In genomic region chr7:27552070-27552469, GRCm38 (mm10) we compare ENCODE assay signal across 8 mouse cellular contexts. TPM values are rescaled to one million over a fixed set of nuclear protein-coding genes. Genes with fewer than 3 reads are reported as not detected.
DNase-seq lines count a peak whose midpoint lies in the region; ATAC-seq and TF ChIP-seq lines count a peak whose summit lies in the region.

No protein-coding gene starts in this region.

- peaks cover 12% of the 10 kb centered on the region for H3K36me3 ChIP-seq in forebrain, postnatal 0 days (ENCODE audit: insufficient read depth)
- H3K36me3 ChIP-seq in liver, embryonic 16.5 days (ENCODE audit: control insufficient read depth, insufficient read depth) = peaks cover 3% of the 10 kb centered on the region; the same call in 1 of the 2 replicates

- ATAC-seq in forebrain, postnatal 0 days = no peak
- ATAC-seq in liver, embryonic 16.5 days (ENCODE audit: low read depth) = no peak

- 57% methylated on average over 5 of the region's 5 CpGs for WGBS in cerebellum, adult 2 months
- WGBS in forebrain, postnatal 0 days = 60% methylated on average over 5 of the region's 5 CpGs
- 41% methylated on average over 5 of the region's 5 CpGs for WGBS in liver, embryonic 16.5 days (ENCODE audit: insufficient replicate concordance)

- no peaks in the 10 kb centered on the region for H3K4me1 ChIP-seq in cerebellum, adult 2 months (ENCODE audit: control insufficient read depth, insufficient read depth, low read length)
- 0 out of 2 replicates have a peak, but pooled peaks cover 8% of the 10 kb centered on the region for H3K4me1 ChIP-seq in forebrain, postnatal 0 days (ENCODE audit: insufficient read depth)
- peaks cover 13% of the 10 kb centered on the region for H3K4me1 ChIP-seq in liver, embryonic 16.5 days (ENCODE audit: control insufficient read depth, low read depth, low read length)

- DNase-seq in cerebellum, adult 2 months = no peak
- no peak for DNase-seq in cerebellum, postnatal 25 days
- DNase-seq in 416B (ENCODE audit: low read depth) = peak; percentile 42
- no peak for DNase-seq in forebrain, postnatal 0 days
- DNase-seq in frontal cortex, postnatal 36 days (ENCODE audit: low spot score in 2 of 2) = no peak
- DNase-seq in c-Kit-positive CD71-positive TER-119-positive erythroid progenitor cells, embryonic 14.5 days (ENCODE audit: low spot score) = no peak
- DNase-seq in right cerebral cortex, adult 2 months (ENCODE audit: low spot score in 2 of 2) = no peak

- H3K9me3 ChIP-seq in forebrain, postnatal 0 days (ENCODE audit: low read length) = no peaks in the 10 kb centered on the region
- H3K9me3 ChIP-seq in liver, embryonic 16.5 days (replicated peaks; ENCODE audit: control insufficient read depth, low read length) = no peaks in the 10 kb centered on the region

- H3K27ac ChIP-seq in cerebellum, adult 2 months (ENCODE audit: insufficient read depth, low read length) = no peak overlapping the region
- H3K27ac ChIP-seq in forebrain, postnatal 0 days (ENCODE audit: low read depth, low read length) = no peak overlapping the region
- H3K27ac ChIP-seq in liver, embryonic 16.5 days (ENCODE audit: low read length) = peak overlapping the region; percentile 71

- peak overlapping the region; percentile 76 for H3K4me2 ChIP-seq in forebrain, postnatal 0 days (ENCODE audit: low read depth)
- H3K4me2 ChIP-seq in liver, embryonic 16.5 days (ENCODE audit: low read depth, low read length) = peak overlapping the region; percentile 94

- peak overlapping the region; percentile 13 for H3K4me3 ChIP-seq in cerebellum, adult 2 months (replicated peaks; ENCODE audit: insufficient read depth, low read depth, low read length)
- H3K4me3 ChIP-seq in forebrain, postnatal 0 days (ENCODE audit: low read depth, low read length) = peak overlapping the region; percentile 66
- peak overlapping the region; percentile 91 for H3K4me3 ChIP-seq in liver, embryonic 16.5 days (ENCODE audit: low read depth, low read length)

- H3K27me3 ChIP-seq in cerebellum, adult 2 months (ENCODE audit: control insufficient read depth, insufficient read depth, low read length) = no peaks in the 10 kb centered on the region
- no peaks in the 10 kb centered on the region for H3K27me3 ChIP-seq in forebrain, postnatal 0 days (ENCODE audit: insufficient read depth, low read length)
- H3K27me3 ChIP-seq in liver, embryonic 16.5 days (ENCODE audit: control insufficient read depth, insufficient read depth, low read depth, low read length) = no peaks in the 10 kb centered on the region

- TF ChIP-seq POLR2A in cerebellum, adult 2 months (IDR thresholded peaks at IDR 0.05; ENCODE audit: borderline replicate concordance, insufficient read depth, low read length) = no peak

- peak overlapping the region; percentile 65; the same call in 1 of the 2 replicates for H3K9ac ChIP-seq in forebrain, postnatal 0 days
- H3K9ac ChIP-seq in liver, embryonic 16.5 days (ENCODE audit: low read depth, low read length) = peak overlapping the region; percentile 87; the same call in 1 of the 2 replicates

- TF ChIP-seq CTCF in cerebellum, adult 2 months (IDR thresholded peaks at IDR 0.05; ENCODE audit: borderline replicate concordance, insufficient read depth, low read depth, low read length) = no peak
- no peak for TF ChIP-seq CTCF in forebrain, postnatal 0 days (IDR thresholded peaks at IDR 0.05; ENCODE audit: low read depth)

RNA-seq across cellular contexts. Expression of gene Pld3, which starts 0.9 kb away (rescaled TPM):
- polyA plus RNA-seq in cerebellum, adult 2 months (2012; rRNA removed) = 220 and 242 TPM in 2 replicates
- total RNA-seq in forebrain, postnatal 0 days (2014; rRNA removed) = 144 and 219 TPM in 2 replicates
- 205 and 246 TPM in 2 replicates for polyA plus RNA-seq in forebrain, postnatal 0 days (2015; fragmentation: Nextera tagmentation; extraction: Ambion mirVana)
- polyA plus RNA-seq in liver, embryonic 16.5 days (2015; fragmentation: Nextera tagmentation; extraction: Ambion mirVana) = 85.0 and 101 TPM in 2 replicates

RNA-seq across cellular contexts. Expression of gene 2310022A10Rik, which starts 1.0 kb away (rescaled TPM):
- 45.7 and 46.2 TPM in 2 replicates for polyA plus RNA-seq in cerebellum, adult 2 months (2012; rRNA removed)
- 7.5 and 8.7 TPM in 2 replicates for total RNA-seq in forebrain, postnatal 0 days (2014; rRNA removed)
- polyA plus RNA-seq in forebrain, postnatal 0 days (2015; fragmentation: Nextera tagmentation; extraction: Ambion mirVana) = 26.3 and 28.1 TPM in 2 replicates
- polyA plus RNA-seq in liver, embryonic 16.5 days (2015; fragmentation: Nextera tagmentation; extraction: Ambion mirVana) = 15.6 and 16.1 TPM in 2 replicates

RNA-seq across cellular contexts. Expression of gene Hipk4, which starts 29.0 kb away (rescaled TPM):
- polyA plus RNA-seq in cerebellum, adult 2 months (2012; rRNA removed) = 0.20 and 0.21 TPM in 2 replicates
- total RNA-seq in forebrain, postnatal 0 days (2014; rRNA removed) = 0.38 and 0.95 TPM in 2 replicates
- polyA plus RNA-seq in forebrain, postnatal 0 days (2015; fragmentation: Nextera tagmentation; extraction: Ambion mirVana) = 0.27 and 0.49 TPM in 2 replicates
- 0.09 TPM in 1 of 2 replicates, not detected in the other for polyA plus RNA-seq in liver, embryonic 16.5 days (2015; fragmentation: Nextera tagmentation; extraction: Ambion mirVana)

RNA-seq across cellular contexts. Expression of gene Akt2, which starts 39.3 kb away (rescaled TPM):
- polyA plus RNA-seq in cerebellum, adult 2 months (2012; rRNA removed) = 106 and 119 TPM in 2 replicates
- total RNA-seq in forebrain, postnatal 0 days (2014; rRNA removed) = 61.1 and 64.2 TPM in 2 replicates
- 53.7 and 53.9 TPM in 2 replicates for polyA plus RNA-seq in forebrain, postnatal 0 days (2015; fragmentation: Nextera tagmentation; extraction: Ambion mirVana)
- 24.8 and 26.3 TPM in 2 replicates for polyA plus RNA-seq in liver, embryonic 16.5 days (2015; fragmentation: Nextera tagmentation; extraction: Ambion mirVana)

RNA-seq across cellular contexts. Expression of gene Prx, which starts 52.9 kb away (rescaled TPM):
- 0.34 and 0.43 TPM in 2 replicates for polyA plus RNA-seq in cerebellum, adult 2 months (2012; rRNA removed)
- 1.9 and 2.4 TPM in 2 replicates for total RNA-seq in forebrain, postnatal 0 days (2014; rRNA removed)
- polyA plus RNA-seq in forebrain, postnatal 0 days (2015; fragmentation: Nextera tagmentation; extraction: Ambion mirVana) = 1.1 and 1.4 TPM in 2 replicates
- 0.74 and 0.81 TPM in 2 replicates for polyA plus RNA-seq in liver, embryonic 16.5 days (2015; fragmentation: Nextera tagmentation; extraction: Ambion mirVana)

Comparison
In these comparisons a context has a peak if more than half of its experiments do, and no peak if none do; other contexts are left out.
1. H3K4me3 ChIP-seq: peak in every context shown above with its lines; median percentile 91 in liver, embryonic 16.5 days; 66 in forebrain, postnatal 0 days; 13 in cerebellum, adult 2 months.